ENCODE assay signal across 12 mouse cellular contexts in the genomic region with DNA sequence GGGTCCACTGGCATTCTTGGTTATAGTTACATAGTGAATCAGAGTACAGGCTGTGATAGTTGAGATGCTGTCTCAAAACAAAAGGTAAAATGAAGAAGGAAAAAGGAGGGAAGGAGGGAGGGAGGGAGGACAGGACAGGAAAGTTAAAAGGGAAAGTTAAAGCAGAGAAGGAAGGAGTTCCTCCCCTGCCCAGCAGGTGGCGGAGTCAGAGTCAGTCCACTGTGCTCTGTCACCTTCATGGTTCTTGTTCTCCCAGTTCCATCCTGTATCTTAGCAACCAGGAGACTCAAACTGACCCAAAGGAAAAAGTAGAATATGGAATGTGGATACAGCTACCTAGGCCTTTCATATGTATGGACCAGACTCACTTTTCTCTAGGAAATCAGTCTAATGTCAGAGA.
DNase-seq lines count a peak whose midpoint lies in the region; TF ChIP-seq lines count a peak whose summit lies in the region.
"Had no signal": no experiment of that assay in that cellular context is flagged by ENCODE, and none has a peak within 500 bp of the region (broad histone marks: within the 10 kb centered on the region; RNA-seq: fewer than 3 reads in every experiment).

No protein-coding gene starts in this region.

- H3K4me3 ChIP-seq in gastrocnemius, adult 2 months, result no peak overlapping the region
- no peak overlapping the region for H3K4me3 ChIP-seq in left cerebral cortex, adult 2 months
- H3K4me3 ChIP-seq in CH12.LX (replicated peaks in 1 of 3; ENCODE audit: low read depth in 2 of 3, low read length in 2 of 3, poor library complexity in 1 of 3), result no peak overlapping the region
- H3K4me3 ChIP-seq: embryonic facial prominence, embryonic 13.5 days had no signal

- H3K36me3 ChIP-seq in CH12.LX (replicated peaks in 1 of 2; ENCODE audit: control insufficient read depth in 1 of 2, insufficient read depth in 1 of 2, low read length in 1 of 2), result no peaks in the 10 kb centered on the region
- H3K36me3 ChIP-seq: embryonic facial prominence, embryonic 13.5 days had no signal

- TF ChIP-seq CTCF in gastrocnemius, adult 2 months (IDR thresholded peaks at IDR 0.05), result peak; percentile 58
- TF ChIP-seq CTCF in left cerebral cortex, adult 2 months (IDR thresholded peaks at IDR 0.05), result peak; percentile 46
- TF ChIP-seq CTCF in CH12.LX (conservative IDR thresholded peaks at IDR 0.05 in 1 of 2, IDR thresholded peaks at IDR 0.05 in 1 of 2; ENCODE audit: low read depth in 2 of 2, low read length in 2 of 2), result peak; percentile 35 to 45
- TF ChIP-seq CTCF in brain, embryonic 14.5 days (IDR thresholded peaks at IDR 0.05; ENCODE audit: borderline replicate concordance, extremely low read depth, insufficient read depth, insufficient read length), result peak; percentile 47; the same call in 1 of the 2 replicates

- no peak for DNase-seq in gastrocnemius, adult 2 months
- no peak for DNase-seq in gastrocnemius, adult 8-10 months (ENCODE audit: low spot score in 2 of 2)
- no peak for DNase-seq in left cerebral cortex, adult 2 months (ENCODE audit: extremely low spot score in 1 of 2, low spot score in 2 of 2)
- DNase-seq in left cerebral cortex, adult 8-10 months (ENCODE audit: low spot score in 2 of 2), result no peak
- DNase-seq in CH12.LX (ENCODE audit: extremely low read depth), result peak; percentile 11
- DNase-seq in brain, embryonic 14.5 days (ENCODE audit: low read depth), result no peak
- no peak for DNase-seq in frontal cortex, postnatal 10 days (ENCODE audit: low spot score in 2 of 2)
- no peak for DNase-seq in cerebellum, adult 18-20 months
- DNase-seq: lung, postnatal 4 days; thymus, adult 18-20 months had no signal

- no peak overlapping the region for H3K27ac ChIP-seq in gastrocnemius, adult 2 months
- H3K27ac ChIP-seq in left cerebral cortex, adult 2 months, result no peak overlapping the region
- H3K27ac ChIP-seq in CH12.LX (ENCODE audit: insufficient read depth, low read depth), result no peak overlapping the region
- H3K27ac ChIP-seq: embryonic facial prominence, embryonic 13.5 days; hindbrain, embryonic 14.5 days had no signal

- TF ChIP-seq EP300 in CH12.LX (IDR thresholded peaks at IDR 0.05; ENCODE audit: low read length), result no peak

- dilution Hi-C loops in CH12.LX (cut with MboI; ENCODE audit: extremely low pct_ligation_motif_present, extremely low pct_unique_long_range_greater_than_20kb, low sequenced_read_pairs), result no loop called here

- H3K79me2 ChIP-seq in CH12.LX (replicated peaks; ENCODE audit: control insufficient read depth, extremely low read depth, insufficient read depth, poor library complexity, severe bottlenecking), result no peaks in the 10 kb centered on the region

- no peak overlapping the region for H3K4me2 ChIP-seq in CH12.LX (ENCODE audit: insufficient read depth, low read depth, poor library complexity, severe bottlenecking)
- H3K4me2 ChIP-seq: embryonic facial prominence, embryonic 13.5 days; hindbrain, embryonic 14.5 days had no signal

- peaks cover 34% of the 10 kb centered on the region for H3K9me3 ChIP-seq in CH12.LX (replicated peaks; ENCODE audit: low read length)
- H3K9me3 ChIP-seq: embryonic facial prominence, embryonic 13.5 days had no signal

- no peak for TF ChIP-seq POLR2A in CH12.LX (IDR thresholded peaks at IDR 0.05; ENCODE audit: low read depth, low read length)
- TF ChIP-seq POLR2A in brain, embryonic 14.5 days (IDR thresholded peaks at IDR 0.05; ENCODE audit: borderline replicate concordance, extremely low read depth, insufficient read depth, insufficient read length, poor library complexity, severe bottlenecking), result no peak

- no peak overlapping the region for H3K9ac ChIP-seq in CH12.LX (ENCODE audit: insufficient read depth, low read depth)
- H3K9ac ChIP-seq: embryonic facial prominence, embryonic 13.5 days; hindbrain, embryonic 14.5 days had no signal

- H3K27me3 ChIP-seq in CH12.LX (replicated peaks), result peaks cover 10% of the 10 kb centered on the region
- H3K27me3 ChIP-seq: embryonic facial prominence, embryonic 13.5 days had no signal

- intact Hi-C loops in gastrocnemius, adult 2 months (cut with DNase I), result no loop called here
- intact Hi-C loops in left cerebral cortex, adult 2 months (cut with DNase I), result loop anchor here (2.0 to 5.0 kb wide), 4 partner anchors 78 to 171 kb away; no protein-coding TSS in a partner anchor

- H3K4me1 ChIP-seq in CH12.LX (ENCODE audit: control insufficient read depth in 1 of 2, insufficient read depth in 2 of 2), result no peaks in the 10 kb centered on the region

- TF ChIP-seq RAD21 in CH12.LX (IDR thresholded peaks at IDR 0.05; ENCODE audit: low read depth, low read length), result no peak; the same call in none of the 2 replicates

- in situ Hi-C loops in CH12.LX (cut with MboI; ENCODE audit: low pct_ligation_motif_present, low pct_unique_long_range_greater_than_20kb, low sequenced_read_pairs), result no loop called here

TF ChIP-seq in CH12.LX, 34 proteins besides CTCF, POLR2A, EP300 and RAD21:
- TF ChIP-seq UBTF (IDR thresholded peaks at IDR 0.05; ENCODE audit: low read depth, low read length) (no peak), SMC3 (IDR thresholded peaks at IDR 0.05; ENCODE audit: low read depth, low read length) (peak; percentile 47)
